Mouse (Mus musculus) adrenal gland, postnatal 4 days (tissue): Measurements from ENCODE around the gene Zbtb22. TPM values are rescaled to one million over a fixed set of nuclear protein-coding genes. Genes with fewer than 3 reads are reported as not detected.
A peak's percentile ranks its signal among the peaks of the same experiment; 100 is the strongest.
"Not testable (repeated sequence)": the region's sequence is repeated elsewhere in the genome, so short reads cannot be mapped to it uniquely, and the experiment has no call there.

ENCODE experiments used
- DNase-seq, 2 experiments: peaks; one replicate each; pipeline ENCODE4 v3.0.0; 2021 to 2022; ENCODE audit warnings: low spot score in 2 of 2, mixed read lengths in 2 of 2
- total RNA-seq, 2 experiments: library from RNA; stranded (reverse); gene quantifications; 2 replicates each; pipeline ENCODE4 v1.2.3; 2021

Zbtb22 gene
- total RNA-seq, 2 experiments from 2014 or later: 43.0 to 47.1 TPM

DNA sequence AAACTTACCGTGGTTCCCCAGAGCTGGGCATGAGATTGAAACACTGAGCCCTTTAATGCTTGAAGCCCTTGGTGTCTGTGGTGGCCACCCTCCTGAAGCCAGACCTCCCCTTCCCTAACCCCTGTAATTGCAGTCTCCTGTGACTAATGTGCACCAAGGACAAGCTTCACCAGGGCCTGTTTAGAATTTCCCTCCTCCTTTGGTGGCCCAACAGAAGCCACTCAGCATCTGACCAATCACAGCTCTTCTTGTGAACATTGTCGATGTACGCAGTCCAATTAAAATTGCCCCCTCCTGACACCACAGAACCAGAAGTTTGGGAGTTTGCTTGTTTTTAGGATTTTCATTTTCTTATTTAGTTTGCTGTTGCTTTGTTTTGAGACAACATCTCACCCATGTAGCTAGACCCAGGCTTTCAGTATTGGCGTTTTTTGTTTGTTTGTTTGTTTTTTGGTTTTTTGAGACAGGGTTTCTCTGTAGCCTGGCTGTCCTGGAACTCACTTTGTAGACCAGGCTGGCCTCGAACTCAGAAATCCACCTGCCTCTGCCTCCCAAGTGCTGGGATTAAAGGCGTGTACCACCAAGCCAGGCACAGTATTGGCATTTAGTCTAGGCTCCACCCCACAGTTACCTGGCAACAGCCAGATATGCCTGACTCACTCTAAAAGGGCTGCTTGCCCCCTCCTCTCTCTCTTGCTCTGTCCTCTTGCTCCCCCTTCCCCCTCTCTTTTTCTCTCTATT is 11.6 kb upstream of the Zbtb22 start:
- DNase-seq: not testable (repeated sequence)

DNA sequence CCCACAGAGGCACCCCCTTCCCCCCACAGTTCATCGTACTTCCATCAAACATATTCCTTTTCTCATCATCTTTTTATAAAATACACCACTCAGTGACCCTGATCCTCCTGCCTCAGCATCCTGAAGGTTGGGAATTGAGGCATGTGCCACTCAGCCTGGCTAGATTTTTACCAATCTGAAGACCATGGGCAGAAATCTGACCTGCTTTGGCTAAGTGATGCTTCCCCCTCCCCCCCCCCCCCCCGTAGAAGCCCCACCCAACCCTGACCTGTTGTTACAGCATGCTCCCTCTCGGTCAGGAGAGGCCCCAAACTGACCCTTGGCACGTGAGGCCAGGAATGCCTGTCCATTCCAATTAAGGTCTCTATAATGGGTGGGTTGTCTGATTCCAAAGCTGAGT is 10.9 kb upstream of the Zbtb22 start, which contains the start of gene Platr17:
Platr17 (plus strand) TSS at position 301 of the 400 bp plus-strand sequence.
- not testable (repeated sequence) for DNase-seq

DNA sequence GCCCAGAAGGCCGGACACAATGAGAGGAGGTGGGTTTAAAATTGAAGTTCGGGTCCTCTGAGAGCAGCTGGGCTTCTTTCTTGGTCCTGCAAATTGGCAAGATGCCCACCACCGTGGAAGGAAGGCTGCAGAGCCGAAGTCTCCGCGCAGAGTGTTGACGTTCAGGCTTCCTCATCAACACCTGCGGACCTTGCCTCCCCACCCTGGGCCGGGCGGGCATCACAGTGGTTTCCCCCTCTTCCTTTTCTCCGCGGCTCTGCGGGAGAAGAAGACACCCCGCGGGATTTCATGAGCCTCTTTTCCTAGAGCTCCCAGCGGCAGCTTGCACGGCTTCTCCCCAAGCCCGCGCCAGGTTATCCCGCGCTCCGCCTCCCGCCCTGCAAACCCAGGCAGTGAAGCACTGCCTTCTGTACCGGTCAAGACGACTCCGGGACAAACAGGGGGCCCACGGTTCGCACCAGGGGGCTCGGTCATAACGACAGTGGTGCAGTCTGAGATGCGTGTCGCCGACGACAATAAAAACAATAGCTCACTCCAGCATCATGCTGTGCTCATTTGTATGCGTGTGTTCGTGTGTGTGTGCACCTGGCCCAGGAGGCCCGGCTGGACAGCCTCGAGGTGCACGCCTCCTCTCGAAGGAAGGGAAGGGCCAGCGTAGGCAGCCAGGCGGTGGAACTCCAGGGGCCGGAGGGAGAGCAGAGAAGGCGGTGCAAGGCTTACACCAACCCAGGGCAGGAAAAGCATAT is 7.2 kb upstream of the Zbtb22 start:
- DNase-seq: no peak

DNA sequence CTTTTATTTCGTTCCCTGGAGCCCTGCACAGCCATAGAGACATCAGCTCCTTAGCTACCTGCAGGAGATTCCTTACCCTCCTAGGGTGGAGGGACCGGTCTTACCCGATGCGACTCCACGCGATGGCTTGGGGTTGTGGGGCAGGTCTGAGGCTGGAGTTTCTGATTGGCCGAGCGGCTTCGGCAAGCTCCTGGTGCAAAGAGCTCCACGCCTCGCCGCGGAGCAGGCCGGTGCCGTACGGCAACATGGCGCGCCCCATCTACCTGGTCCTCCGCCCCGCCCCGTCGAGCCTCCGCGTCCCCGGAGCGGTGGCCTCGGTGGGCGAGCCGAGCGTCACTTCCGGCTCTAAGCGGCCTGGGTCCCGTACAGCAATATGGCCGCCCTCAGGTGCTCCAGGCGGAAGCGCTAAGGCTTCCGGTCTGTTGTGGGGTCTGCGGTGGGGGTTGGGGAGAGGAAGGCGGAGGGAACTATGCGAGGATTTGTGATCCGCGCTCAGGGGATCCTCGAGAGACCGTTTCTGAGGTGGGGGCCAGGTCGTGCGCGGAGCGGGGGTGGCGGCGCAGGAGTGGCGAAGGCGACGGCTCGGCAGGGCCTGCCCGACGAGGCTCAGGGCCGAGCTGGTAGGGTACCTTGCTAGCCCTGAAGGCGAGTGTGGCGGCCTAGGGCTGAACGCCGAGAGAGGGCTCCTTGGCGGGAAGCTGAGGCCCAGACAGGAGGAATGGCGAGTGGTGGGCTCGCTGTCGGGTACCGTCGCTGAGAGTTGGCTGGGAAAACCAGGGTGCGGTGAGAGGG is 6.4 kb upstream of the Zbtb22 start, which contains the start of gene Daxx:
Daxx (plus strand) TSS at position 338 of the 792 bp plus-strand sequence.
- DNase-seq: peak; percentile 98

DNA sequence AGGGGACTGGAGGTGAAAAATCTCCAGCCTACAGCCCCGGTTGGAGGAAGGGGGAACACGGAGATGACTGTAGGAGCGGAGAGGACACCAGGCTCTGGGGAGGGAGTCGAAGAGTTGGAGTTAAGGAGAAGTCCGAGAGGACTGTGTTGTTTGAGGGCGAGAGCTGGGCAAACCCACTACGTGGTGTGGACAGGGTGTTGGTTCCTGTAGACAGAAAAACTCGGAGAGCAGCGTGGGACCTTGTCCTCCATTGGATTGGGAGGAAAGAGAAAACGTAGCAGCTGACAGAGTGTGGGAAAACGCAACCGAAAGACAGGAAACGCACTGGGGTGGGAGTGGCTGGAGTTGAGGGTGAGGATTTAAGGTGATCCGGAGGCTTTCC is 5.8 kb upstream of the Zbtb22 start:
- no peak for DNase-seq

DNA sequence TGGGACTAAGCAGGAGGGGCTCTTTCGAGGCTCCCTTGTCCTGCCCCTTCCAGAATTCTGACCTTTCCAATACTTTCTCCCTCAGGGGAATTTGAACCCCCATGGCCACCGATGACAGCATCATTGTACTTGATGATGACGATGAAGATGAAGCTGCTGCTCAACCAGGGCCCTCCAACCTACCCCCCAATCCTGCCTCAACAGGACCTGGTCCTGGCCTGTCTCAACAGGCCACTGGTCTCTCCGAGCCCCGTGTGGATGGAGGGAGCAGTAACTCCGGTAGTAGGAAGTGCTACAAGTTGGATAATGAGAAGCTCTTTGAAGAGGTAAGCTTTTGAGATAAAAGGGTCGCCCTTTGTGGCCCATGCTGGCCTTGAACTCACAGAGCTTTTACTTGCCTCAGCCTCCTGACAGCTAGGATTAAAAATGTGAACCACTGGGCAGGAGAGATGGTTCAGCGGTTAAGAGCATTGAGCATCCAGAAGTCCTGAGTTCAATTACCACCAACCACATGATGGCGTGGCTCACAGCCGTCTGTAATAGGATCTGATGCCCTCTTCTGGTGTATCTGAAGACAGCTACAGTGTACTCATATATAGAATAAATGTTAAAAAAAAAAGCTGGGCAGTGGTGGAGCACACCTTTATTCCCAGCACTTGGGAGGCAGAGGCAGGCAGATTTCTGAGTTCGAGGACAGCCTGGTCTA is 5.2 kb upstream of the Zbtb22 start:
- DNase-seq: no peak

DNA sequence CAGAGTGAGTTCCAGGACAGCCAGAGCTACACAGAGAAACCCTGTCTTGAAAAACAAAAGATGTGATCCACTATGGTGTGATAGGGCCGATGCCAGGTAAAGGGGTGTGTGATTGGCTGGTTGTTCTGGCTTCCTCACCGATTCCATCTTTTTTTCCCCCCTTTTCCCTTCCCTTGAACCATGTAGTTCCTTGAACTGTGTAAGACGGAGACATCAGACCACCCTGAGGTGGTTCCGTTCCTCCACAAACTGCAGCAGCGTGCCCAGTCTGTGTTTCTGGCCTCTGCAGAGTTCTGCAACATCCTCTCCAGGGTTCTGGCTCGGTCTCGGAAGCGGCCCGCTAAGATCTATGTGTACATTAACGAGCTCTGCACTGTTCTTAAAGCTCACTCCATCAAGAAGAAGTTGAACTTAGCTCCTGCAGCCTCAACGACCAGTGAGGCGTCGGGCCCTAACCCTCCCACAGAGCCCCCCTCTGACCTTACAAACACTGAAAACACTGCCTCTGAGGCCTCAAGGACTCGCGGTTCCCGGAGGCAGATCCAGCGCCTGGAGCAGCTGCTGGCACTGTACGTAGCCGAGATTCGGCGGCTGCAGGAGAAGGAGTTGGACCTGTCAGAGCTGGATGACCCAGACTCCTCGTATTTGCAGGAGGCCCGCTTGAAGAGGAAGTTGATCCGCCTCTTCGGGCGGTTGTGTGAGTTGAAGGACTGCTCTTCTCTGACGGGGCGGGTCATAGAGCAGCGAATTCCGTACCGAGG is 4.5 kb upstream of the Zbtb22 start:
- no peak for DNase-seq

DNA sequence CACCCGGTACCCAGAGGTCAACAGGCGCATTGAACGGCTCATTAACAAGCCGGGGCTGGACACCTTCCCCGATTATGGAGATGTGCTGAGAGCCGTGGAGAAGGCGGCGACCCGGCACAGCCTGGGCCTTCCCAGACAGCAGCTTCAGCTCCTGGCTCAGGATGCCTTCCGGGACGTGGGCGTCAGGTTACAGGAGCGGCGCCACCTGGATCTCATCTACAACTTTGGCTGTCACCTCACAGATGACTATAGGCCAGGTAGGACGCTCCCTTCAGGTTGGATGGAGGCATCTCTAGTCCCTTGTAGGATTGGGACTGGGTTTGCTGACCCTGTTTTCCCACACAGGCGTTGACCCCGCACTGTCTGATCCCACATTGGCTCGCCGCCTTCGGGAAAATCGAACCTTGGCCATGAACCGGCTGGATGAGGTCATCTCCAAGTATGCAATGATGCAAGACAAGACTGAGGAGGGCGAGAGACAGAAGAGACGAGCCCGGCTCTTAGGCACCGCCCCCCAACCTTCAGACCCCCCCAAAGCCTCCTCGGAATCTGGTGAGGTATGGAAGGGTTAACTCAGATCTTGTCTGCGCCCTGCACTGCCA is 3.8 kb upstream of the Zbtb22 start:
- DNase-seq: no peak

DNA sequence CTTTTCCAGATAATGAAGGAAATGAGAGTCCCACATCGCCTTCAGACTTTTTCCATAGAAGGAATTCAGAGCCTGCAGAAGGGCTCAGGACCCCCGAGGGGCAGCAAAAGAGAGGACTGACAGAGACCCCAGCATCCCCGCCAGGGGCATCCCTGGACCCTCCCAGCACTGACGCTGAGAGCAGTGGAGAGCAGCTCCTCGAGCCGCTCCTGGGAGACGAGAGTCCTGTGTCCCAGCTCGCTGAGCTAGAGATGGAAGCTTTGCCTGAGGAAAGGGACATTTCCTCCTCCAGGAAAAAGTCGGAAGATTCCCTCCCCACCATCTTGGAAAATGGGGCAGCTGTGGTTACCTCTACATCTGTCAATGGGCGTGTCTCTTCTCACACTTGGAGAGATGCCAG is 2.4 kb upstream of the Zbtb22 start:
- DNase-seq: no peak

DNA sequence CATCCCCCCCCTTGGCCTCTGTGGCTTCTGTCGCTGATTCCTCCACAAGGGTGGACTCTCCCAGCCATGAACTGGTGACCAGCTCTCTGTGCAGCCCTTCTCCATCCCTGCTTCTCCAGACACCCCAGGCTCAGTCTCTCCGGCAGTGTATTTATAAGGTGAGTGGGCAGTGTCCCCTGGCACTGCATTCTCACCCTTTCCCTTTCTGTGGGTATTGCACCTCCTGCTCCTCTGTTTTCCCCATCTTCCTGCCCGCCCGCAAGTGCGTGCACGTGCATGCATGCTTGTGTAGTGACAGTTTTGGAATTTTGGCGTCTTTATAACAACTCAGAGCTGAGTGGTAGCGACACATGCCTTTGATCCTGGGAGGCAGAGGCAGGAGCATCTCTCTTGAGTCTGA is 1.8 kb upstream of the Zbtb22 start:
- DNase-seq: no peak

DNA sequence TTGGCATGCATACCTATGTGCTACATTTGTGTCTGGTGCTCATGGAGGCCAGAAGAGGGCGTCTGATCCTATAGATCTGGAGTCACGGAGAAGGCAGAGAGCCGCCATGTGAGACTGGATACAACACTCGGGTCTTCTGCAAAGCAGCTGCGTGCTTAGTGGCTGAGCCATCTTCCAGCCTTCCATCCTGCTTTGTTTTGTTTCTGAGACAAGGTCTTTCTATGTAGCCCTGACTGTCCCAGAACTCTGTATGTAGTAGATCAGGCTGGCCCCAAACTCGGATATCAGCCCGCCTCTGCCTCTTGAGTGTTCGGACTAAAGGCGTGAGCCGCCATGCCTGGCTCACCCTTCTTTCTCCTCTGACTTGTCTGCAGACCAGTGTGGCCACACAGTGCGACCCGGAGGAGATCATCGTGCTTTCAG is 724 bp upstream of the Zbtb22 start:
- no peak for DNase-seq

DNA sequence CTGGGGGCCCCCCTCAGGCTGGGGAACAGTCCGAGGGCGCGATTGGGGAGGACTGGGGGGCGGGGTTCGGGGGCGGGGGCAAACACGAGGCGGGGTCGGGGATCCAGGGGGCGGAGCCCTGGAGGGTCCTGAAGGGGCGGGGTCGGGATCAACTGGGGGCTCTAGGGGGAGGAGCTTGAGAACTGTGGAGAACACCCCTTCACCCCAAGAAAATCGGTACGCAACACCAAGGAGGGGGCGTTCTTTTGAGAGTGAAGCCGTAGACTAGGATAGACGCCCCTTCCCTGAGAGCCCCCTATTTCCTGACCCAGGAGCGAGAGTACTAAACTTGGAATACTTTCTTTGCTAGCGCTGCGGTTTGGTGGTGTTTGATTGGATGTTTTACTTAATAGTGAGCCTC is 590 bp downstream of the Zbtb22 start:
- DNase-seq: no peak

DNA sequence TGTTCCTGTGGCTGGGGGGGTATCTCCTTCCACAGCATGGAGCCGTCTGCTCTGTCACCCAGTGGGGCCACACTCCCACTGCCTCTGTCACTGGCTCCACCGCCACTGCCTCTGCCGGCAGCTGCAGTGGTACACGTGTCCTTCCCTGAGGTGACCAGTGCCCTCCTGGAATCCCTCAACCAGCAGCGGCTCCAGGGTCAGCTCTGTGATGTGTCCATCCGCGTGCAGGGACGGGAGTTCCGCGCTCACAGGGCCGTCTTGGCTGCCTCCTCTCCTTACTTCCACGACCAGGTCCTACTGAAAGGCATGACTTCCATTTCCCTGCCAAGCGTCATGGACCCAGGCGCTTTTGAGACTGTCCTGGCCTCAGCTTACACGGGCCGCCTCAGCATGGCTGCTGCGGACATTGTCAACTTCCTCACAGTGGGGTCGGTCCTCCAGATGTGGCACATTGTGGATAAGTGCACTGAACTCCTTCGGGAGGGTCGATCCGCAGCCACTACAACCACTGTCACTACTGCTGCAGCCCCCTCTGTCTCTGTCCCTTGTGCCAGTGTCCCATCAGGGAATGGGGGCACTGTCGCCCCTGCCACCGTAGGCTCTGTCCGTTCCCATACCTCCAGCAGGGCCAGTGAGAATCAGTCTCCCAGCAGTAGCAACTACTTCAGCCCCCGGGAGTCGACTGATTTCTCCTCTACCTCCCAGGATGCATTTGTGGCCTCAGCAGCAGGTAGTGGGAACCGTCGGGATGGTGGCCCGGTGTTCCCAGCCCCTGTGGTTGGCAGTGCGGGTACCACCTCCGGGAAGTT is 1.3 kb downstream of the Zbtb22 start:
- no peak for DNase-seq

DNA sequence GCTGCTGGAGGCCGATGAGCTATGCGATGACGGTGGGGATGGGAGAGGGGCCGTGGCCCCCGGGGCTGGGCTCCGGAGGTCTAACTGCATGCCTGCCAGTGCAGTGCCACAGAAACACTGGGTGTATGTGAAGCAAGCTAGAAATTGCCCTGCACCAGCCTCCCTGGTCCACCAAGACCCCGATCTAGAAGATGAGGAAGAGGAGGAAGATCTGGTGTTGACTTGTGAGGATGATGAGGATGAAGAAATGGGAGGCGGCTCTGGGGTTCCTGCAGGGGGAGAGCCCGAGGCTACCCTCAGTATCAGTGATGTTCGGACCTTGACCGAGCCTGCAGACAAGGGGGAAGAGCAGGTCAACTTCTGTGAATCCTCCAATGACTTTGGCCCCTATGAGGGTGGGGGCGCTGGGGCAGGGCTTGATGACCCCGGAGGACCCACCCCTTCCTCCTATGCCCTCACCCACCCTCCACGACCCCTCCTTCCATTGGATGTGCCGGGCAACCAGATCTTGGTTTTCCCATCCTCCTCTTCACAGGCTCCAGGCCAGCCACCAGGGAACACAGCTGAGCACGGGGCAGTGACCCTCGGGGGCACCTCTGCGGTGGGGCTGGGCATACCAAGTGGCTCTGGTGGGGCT is 2.1 kb downstream of the Zbtb22 start:
- no peak for DNase-seq

DNA sequence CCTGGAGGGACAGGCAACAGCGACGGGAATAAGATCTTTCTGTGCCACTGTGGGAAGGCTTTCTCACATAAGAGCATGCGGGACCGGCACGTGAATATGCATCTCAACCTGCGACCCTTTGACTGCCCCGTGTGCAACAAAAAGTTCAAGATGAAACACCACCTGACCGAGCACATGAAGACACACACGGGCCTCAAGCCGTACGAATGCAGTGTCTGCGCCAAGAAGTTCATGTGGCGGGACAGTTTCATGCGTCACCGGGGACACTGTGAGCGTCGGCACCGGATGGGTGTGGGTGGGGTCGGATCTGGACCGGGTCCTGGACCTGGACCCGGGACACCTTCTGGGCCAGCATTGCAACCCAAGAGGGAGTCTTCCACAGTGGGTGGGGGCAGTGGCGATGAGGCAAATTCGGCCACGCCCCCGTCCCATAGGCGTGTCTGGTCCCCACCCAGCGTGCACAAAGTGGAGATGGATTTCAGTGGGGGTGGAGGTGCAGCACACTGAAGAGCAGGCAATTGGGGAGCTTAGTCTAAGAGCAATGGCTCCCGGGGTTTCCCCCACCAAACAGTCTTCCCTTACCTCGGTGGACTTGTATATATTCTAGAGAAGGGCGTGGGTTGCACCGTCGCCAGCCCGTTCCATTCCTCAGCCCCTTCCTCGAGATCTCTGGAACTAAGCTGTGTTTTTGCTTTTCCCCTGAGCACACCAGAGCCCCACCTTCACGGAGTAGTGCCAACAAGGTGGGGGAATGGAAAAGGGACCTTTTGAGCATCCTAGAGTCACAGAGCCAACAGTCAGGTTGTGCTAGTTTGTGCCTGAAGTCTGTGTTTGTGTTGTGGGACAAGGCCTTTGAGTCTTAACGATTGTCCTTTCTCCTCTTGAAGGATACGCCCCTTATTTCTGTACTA is 2.8 kb downstream of the Zbtb22 start:
- DNase-seq: no peak

DNA sequence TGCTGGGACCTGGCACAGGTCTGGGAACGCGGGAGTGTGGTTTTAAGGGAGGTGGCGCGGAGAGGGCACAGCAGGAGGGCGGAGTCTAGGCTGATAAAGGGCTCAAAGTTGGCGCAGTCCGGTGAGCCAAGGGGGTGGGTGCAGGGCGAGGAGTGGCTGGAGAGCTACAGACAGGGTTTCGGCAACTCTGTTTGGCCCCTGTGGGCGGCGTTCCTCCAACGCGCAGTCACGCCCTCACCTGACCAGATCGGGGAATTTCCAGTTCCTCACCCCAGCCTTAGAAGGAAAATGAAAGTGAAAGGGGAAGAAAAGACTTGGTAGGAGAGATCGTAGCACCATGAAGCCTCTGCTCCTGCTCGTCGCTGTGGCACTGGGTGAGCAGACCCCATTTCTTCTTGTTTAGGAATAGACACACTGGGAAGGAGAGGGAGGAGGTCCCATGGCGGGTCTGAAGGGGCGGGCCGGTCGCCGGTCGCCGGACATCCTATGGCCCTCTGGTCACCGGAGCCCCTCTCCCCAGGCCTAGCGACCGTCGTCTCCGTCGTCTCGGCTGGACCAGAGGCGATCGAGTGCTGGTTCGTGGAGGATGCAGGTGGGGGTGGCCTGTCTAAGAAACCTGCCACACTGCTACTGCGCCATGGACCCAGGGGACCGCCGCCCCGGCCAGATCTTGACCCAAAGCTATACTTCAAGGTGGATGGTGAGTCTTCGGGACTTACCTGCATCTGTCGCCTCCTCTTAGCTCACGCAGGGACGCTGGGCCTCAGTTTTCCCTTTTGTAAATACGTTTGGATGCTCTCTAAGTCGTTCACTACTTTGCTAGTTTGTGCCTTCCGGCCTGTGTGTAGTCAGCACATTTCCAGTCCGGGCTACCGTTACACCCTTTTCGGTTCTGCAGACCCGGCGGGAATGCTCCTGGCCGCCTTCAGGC is 3.9 kb downstream of the Zbtb22 start:
- DNase-seq: peak in 1 of 2 experiments; percentile 69
